Mouse (Mus musculus): ENCODE results near the gene E330017A01Rik.

The E330017A01Rik gene

DNA sequence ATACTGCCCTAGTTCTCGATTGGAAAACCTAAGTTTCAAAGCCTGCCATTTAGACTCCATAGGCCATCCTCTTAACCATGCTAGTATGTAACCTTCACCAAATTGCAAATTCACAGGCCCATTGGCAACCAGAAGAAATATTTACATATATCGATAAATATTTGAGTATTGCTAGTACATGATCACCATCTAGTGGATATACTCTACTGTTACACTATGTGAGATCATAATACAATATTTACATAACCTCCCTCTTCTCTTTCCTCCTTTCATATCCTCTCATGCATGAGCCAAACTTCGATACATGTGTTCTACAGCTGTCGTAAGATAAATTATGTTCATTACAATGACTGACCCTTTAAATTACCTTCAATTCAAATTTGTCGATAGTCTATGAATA, 24.5 kb upstream of the E330017A01Rik start:
- no peak for DNase-seq (ENCODE audit: low spot score)

DNA sequence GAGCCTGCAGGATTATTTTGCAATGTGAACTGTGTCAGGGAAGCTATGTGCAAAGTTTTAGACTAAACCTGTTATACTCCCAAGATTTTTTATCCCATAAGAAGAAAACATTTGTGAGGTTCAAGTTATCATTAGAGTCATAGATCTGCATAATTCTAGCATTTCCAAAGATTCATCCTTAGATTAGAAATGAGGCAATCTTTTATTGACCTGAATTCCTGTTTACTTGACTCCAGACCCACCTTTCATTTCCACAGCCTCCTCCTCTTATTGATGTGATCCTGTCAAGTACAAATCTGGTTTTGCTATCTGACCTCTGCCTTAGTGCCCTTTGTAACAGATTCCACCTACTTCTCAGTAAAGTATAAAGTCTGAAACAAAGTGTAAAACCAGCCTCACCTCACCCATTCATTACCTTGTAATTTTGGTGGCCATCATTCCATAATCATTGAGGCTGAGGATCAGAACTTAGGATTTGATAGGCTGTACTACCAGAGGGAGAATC, 23.8 kb upstream of the E330017A01Rik start:
- DNase-seq (ENCODE audit: low spot score): no peak

DNA sequence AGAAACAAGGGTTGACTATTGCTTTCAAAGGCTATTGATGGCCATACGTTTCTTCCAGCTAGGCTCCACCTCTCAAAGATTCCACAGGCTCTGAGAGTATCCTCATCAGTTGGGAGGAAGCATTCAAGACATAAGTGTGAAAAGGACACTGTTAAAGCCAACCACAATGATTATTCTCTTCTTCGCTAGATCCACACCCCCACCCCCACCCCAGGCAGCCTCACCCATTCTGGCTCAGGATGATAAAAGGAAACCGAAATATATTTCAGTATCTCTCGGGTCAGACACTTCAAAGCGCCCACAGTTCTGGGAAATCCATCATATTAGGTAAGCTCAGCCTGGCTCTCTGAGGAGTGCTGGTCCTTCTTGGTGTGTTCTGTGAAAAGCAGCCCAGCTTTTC, 23.3 kb upstream of the E330017A01Rik start:
- peak; percentile 92 for DNase-seq (ENCODE audit: low spot score)

DNA sequence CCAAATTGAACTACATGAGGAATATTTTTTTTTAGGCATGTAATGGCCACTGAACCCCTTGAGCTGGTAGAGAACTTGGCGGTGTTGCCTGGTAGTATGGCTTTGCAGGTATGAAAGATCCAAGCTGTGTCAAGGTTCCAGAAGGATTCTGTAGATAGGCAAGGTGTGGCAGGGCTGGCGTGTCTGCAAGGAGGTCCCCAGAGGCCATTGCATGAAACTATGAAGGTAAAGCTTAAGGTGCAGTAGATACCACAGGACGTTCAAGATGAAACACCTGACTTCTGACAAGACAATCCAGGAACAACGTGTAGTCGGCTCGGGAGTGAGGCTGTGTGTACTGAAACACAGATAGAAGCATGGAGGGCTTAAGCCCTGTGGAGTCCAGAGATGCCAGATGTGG, 20.1 kb upstream of the E330017A01Rik start:
- no peak for DNase-seq (ENCODE audit: low spot score)

DNA sequence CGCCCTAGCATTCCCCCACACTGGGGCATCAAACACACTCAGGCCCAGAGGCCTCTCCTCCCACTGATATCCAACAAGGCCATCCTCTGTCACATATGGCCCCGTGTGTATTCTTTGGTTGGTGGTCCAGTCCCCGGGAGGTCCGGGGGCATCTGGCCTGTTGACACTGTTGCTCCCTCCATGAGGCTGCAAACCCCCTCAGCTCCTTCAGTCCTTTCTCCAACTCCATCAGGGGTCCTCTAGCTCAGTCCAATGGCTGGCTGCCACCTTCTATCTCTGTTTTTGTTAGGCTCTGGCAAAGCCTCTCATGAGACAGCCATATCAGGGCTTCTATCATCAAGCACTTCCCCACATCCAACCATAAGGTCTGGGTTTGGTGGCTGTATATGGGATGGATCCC, 18.0 kb upstream of the E330017A01Rik start:
- DNase-seq (ENCODE audit: low spot score): no peak

DNA sequence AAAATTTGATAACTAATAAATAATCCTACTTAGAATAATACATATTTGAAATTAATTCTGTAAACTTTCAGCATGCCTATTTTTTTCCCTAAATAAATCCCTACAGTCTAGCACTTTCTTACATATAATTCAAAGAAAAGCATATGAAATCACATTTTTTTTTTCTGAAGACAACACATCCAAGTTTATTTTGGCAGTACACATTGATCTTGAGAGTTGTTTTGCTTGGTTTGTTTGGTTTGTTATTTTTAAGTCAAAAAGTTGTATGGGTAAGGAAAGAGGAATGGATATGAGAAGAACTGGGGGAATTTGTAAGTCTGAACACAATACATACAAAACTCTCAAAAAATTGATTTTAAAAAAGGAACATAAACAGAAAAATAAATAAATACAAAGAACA, 17.2 kb upstream of the E330017A01Rik start:
- DNase-seq (ENCODE audit: low spot score): no peak

DNA sequence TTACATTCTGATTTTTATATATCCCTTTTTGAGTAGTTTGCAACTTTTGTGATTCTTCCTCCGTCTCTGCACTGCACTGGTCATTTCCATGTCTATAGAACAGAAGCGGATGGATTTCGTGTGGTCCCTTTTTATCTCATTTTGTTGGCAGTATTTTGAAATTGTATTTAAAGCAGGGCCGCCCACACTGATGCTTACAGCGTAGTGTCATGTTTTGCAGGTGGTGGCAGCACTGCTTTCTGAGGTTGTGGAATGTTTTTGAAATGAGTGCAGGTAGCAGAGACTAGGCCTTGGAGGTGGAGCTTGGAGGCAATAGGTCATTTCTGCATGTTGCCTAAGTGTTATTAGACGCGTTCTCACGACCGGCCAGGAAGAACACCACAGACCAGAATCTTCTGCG, 11.4 kb upstream of the E330017A01Rik start:
- no peak for DNase-seq (ENCODE audit: low spot score)

DNA sequence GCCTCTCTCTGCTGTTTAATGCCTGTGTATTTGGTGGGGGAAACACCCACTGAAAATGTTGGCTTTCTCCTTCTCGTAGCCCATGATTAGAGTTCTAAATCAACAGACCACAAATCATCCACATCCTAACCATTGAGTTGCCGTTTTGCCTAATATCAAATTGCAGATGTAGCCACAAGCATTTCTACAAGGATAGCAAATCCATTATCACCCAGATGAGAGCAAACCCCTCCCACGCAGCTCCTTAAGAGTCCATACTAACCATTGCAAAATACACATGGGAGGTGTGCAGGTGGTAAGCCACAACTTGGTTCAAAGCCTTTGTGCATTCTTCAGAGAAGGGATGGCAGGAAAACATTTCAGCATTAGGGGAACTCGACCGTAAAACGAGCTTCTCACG, 523 bp downstream of the E330017A01Rik start:
- no peak for DNase-seq (ENCODE audit: low spot score)

DNA sequence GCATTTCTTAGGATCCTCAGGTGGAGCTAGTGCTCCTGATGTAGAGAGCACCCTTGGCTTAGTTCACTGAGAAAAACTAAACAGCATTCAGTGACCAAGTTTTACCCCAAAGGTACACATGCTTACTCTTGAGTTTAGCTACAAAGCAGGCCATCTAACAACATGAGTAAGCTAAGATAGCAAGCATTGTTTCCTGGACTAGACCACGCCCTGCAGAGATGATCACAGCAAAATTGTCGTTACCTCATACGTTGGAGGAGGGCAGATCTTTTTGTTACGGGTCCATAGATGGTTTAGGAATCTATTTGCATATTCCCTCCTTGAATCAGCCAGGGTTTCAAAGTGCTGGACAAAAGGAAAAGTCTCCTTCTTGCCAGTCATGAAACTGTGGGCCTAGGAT, 1.1 kb downstream of the E330017A01Rik start:
- DNase-seq (ENCODE audit: low spot score): no peak

DNA sequence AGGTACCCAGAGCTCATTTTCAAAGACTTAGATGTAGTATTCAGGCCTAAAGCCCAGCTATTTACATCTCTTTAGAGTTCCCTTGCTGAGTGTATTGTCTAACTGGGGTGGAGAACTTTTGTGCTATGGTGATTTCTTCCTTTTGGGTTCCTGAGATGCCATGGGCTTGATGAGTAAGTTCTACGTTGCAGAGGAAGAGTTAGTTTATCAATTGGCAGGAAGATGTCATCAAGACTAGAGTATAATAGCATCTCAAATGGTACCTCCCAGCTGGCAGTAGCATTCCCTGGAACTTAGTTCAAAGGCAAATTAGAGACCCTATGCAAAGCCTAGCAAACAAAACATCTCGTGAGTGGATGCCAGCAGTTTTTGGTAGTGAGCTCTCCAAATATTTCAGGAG, 2.7 kb downstream of the E330017A01Rik start:
- DNase-seq (ENCODE audit: low spot score): no peak

DNA sequence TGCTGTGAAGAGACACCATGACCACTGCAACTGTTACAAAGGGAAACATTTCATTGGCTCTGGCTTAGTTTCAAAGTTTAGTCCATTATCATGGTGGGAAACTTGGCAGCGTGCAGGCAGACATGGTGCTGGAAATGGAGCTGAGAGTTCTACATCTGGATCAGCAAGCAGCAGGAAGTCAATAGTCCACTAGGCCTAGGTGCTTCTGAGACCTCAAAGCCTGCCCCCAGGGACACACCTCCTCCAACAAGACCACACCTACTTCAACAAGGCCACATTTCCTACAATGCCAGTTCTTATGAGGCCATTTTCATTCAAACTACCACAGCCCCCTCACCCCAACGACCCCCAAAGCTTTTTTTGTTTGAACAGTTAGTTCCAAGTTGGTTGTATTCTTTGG, 8.8 kb downstream of the E330017A01Rik start:
- no peak for DNase-seq (ENCODE audit: low spot score)

DNA sequence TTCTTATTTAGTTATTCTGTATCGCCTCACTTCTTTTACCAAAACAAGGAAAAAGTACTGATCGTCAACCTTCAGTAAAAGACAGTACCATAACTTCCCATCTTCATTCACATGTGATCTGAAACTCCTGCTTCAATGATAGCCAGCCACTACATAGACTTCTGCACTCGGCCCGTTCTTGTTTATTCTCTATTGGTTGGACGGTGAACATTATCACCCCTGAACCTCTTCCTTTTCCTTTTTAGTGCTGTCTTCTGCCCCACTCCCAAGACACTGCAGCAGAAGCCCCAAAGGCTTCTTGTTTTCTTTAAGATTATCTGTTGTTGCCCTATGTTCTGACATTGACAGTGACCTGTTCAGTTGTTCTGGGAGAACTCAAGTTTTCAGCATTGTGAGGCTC, 9.6 kb downstream of the E330017A01Rik start:
- no peak for DNase-seq (ENCODE audit: low spot score)

DNA sequence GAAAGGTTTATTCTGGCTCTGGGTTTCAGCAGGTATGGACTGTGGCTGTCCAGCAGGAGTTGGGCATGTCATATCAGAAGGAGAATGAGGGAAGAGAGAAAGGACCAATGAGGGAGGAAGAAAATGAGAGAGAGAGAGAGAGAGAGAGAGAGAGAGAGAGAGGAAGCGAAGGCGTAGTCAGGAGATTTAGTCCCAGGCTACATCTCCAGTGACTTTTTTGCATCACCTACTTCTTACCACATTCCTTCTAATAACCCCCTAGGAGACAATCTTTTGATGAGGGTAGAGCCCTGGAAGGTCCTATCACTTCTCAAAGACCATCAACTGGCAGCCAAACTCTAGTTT, 10.2 kb downstream of the E330017A01Rik start:
- DNase-seq (ENCODE audit: low spot score): no peak

DNA sequence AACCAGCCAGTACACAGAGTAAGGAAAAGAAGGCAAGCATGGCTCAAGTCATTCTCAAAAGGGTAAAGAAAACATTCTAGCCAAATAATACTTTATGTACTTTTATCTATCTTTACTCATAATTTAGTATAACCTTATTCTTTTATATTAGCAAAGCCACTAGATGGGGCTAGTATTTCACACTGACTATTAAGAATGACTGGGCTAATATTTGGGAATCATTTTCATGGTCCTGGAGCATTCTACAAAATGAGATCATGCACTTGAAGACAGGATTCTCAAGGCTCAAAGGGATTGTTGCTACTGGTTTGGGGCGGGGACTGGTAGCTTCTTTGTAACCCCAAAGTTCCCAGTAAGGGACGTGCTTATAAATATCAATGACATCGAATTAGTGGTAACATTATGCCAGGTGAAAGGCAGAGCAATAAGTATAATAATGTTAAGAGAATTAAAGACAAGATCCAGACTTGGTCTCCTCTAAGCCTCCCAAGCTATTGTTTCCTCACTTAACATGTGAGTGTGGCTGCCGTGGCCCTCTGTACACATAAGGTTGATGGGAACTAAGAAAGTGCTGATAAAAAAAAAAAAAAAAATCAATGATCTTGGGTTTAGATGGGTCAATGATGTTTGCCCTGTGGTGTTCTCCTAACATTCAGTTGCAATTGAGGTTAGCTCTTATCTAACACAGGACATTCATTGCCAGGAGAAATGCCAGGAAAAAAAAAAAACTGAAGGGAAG, 10.8 kb downstream of the E330017A01Rik start:
- no peak for DNase-seq (ENCODE audit: low spot score)

DNA sequence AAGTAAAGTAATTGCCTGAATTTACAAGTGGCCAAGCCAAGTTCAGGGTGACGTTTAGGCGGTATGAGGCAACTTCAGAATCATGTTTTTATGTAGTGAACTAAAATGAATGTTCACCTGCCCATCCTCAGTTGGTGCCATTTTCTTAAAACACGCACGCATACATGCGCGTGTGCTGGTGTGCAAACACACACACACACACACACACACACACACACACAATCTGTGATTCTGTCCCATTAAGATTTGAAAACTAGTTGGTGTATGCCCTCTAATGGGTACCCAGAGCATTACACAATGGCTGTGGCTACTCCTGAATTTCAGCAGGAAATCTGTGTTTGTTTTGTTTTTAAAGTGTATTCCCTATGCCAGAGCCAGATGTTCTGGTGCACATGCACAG, 14.6 kb downstream of the E330017A01Rik start:
- no peak for DNase-seq (ENCODE audit: low spot score)

DNA sequence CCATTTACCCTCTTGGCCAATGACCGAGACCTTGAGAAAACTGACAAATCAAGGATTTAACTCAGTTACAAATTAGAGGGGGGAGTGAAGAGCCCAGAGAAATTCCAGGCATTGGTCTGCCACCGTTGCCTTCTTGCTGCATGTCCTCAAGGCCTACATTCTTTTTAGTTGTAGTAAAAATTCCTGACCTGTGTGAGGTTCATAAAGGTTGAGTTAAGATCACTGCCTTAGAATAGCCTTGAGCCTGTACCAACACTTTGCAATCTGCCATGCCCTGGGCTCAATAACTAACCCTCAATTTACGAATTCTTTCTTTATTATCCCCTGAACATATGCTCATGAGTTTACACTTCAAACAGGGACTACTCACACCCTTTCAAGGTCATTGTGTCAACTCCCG, 15.4 kb downstream of the E330017A01Rik start:
- DNase-seq (ENCODE audit: low spot score): no peak

DNA sequence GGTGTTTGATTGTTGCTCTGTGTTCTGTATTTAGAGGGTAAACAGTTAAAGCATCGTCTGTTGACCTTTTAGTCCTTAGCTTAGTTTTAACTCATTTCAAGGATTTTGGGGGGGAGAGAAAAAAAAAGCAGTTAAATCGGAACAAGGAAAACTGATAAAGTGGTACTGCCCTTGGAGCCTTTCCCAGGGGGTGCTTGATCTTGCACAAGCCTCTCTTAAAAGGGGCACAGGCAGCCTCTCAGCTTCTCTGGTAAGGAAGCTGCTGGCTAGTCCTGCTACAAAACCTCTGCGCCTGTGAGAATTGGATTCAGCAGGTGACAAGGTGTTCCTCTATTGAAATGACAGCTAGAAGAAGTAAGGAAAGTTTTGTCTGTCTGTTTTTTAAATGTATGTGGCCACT, 16.2 kb downstream of the E330017A01Rik start:
- DNase-seq (ENCODE audit: low spot score): no peak

DNA sequence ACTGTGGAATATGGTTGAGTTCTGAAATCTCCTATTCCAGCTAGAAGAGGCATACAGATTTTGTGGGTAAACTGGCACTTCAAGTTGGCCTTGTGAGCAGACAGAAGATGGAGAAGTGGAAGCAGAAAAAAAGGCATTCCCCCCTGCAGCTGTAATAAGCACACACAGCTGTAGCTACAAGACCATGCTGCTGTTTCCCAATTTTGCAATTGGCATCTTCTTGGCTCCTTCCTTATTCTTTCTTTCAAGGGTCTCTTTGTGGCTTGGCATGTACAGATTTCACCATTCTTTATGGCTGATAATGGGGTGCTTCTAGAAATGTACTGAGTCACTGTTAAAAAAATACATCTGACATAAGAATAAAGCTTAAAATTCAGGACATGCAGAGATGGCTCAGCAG, 21.2 kb downstream of the E330017A01Rik start:
- no peak for DNase-seq (ENCODE audit: low spot score)

DNA sequence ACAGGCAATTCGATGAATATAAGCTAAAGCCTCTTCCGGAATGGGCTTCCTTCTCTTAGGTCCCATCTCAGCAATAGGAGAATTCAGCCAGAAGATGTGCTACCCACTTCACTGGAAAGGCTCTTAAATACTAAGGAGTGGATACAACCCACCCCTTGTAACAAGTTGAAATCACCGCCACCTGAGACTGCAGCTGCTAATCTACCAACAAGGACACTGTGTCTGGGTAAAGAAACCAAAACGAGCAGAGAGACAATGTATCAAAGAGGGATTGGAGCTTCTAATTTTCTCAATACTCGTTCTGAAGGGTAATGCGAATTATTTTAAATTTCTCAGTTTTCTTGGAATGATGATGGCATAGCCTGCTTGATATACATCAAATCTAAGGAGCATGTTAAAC, 21.7 kb downstream of the E330017A01Rik start, which contains the start of gene Gm813:
Gene Gm813, minus strand, starts transcription at position 101 of the 400 bp plus-strand sequence.
- no peak for DNase-seq (ENCODE audit: low spot score)

DNA sequence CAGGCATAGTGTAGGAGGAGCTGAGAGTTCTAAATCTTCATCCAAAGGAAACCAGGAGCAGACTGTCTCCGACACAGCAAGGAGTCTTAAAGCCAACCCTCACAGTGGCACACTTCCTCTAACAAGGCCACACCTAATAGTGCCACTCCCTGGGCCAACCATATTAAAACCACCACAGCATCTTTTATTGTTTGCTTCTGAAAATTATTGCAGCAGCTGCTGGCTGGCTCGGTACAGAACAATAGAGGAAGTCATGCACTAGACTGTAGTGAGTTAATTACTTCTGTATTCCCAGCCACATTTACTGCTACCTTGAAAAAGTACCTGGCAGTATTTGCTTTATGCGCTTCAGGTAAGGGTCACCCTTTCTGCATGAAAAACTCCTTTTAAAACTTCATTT, 25.6 kb downstream of the E330017A01Rik start:
- no peak for DNase-seq (ENCODE audit: low spot score)

DNA sequence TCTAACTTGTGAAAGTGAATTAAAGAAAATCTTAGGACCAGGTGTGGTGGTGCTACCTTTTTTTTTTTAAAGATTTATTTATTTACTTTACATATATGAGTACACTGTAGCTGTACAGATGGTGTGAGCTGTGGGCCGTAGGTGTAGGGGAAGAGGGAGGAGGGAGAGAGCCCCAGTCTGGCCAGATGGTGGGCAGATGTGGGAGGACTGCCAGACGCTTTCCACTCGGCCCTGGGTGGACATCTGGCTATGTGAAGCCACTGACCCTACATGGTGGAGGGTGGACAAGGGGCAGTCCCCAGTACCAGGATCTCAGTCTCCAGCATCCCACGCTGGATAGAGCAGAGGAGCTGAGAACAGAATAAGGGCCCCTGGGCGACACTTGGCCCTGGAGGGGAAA, 31.4 kb downstream of the E330017A01Rik start:
- no peak for DNase-seq (ENCODE audit: low spot score)

DNA sequence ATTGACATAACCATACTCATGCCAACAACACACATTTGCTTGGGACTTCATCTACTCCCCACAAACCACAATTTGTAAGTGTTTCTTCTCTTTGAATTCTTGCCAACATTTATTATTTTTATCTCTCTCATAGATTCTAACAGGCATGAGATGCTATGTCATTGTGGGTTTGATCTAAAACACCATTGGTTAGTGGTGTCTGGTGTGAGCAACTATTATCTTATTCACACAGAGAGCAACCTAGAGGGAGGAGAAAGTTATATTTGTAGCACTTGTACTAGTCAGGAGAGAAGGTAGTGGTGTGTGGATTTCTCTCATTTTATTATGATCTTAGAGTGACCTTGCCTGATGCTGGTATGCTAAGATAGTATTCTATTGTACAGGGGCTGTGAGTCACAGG, 33.9 kb downstream of the E330017A01Rik start:
- DNase-seq (ENCODE audit: low spot score): peak; percentile 66

DNA sequence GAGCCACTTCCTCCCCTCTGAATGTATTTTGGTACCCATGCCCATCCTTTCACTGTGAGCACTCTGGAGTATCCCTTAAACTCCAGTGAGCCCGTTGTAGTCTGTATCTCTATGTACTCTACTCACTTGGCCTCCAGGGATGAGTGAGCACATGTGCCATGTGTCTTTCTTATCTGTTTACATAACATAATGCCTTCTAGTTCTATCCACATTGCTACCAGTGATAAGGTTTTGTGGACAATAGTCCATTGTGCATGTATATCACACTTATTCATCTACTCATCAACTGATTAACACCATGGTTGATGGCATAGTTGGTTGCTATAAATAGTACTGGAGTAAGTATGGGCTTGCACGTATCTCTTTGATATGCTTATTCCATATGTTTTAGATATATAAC, 34.7 kb downstream of the E330017A01Rik start:
- DNase-seq (ENCODE audit: low spot score): peak; percentile 31

DNA sequence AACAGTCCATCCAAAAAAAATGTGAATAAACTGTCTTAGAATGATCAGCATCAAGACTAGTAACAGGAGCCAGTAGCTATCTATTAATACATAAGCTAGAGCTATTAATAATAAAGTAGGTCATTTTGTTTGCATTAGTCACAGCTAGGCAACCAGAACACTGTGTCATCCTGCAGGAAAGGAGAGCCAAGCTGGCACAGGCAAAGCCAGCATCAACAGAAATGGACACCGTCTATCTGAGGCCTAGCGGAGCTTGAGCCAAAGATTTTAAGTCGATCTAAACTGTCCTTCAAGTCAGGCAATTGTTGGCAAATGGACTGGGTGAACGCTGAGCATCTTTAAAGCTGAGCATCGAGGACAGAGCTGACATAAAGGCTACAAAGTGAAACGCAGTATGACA, 37.7 kb downstream of the E330017A01Rik start:
- no peak for DNase-seq (ENCODE audit: low spot score)

All from c-Kit-positive CD71-positive TER-119-positive erythroid progenitor cells, embryonic 14.5 days (primary cell).